Mouse (Mus musculus) liver, adult 2 months (tissue): Measurements from ENCODE around the gene Hsd17b3. TPM values are rescaled to one million over a fixed set of nuclear protein-coding genes. Genes with fewer than 3 reads are reported as not detected.
"Not testable (repeated sequence)": the region's sequence is repeated elsewhere in the genome, so short reads cannot be mapped to it uniquely, and the experiment has no call there.

Experiments used
- DNase-seq: peaks from one replicate; pipeline ENCODE4 v3.0.0-alpha.2; 2011; ENCODE audit warnings: low read depth, low spot score; ENCODE audit errors: extremely low read depth
- H3K27ac ChIP-seq: fragments of 200-500 bp; replicated peaks from 2 replicates; pipeline ENCODE4 v1.5.1; 2012; ENCODE audit warnings: low read depth, mild to moderate bottlenecking, control low read depth, inconsistent platforms, low read length; ENCODE audit not compliant: insufficient read depth
- H3K27me3 ChIP-seq: fragments of 200-500 bp; 2 replicates; pipeline ENCODE4 v1.6.1; 2012; ENCODE audit warnings: mild to moderate bottlenecking, moderate library complexity, low read length, inconsistent platforms; ENCODE audit not compliant: control insufficient read depth, insufficient read depth
- H3K36me3 ChIP-seq: fragments of 200-500 bp; 2 replicates; pipeline ENCODE4 v1.6.1; 2012; ENCODE audit warnings: low read length, inconsistent platforms; ENCODE audit not compliant: control insufficient read depth, insufficient read depth
- H3K4me1 ChIP-seq: fragments of 200-500 bp; 2 replicates; pipeline ENCODE4 v1.6.1; 2011; ENCODE audit warnings: low read length; ENCODE audit not compliant: control insufficient read depth, insufficient read depth
- H3K4me3 ChIP-seq: fragments of 200-500 bp; 2 replicates; pipeline ENCODE4 v1.5.1; 2011; ENCODE audit warnings: low read depth, mild to moderate bottlenecking, control low read depth, low read length, moderate library complexity; ENCODE audit not compliant: insufficient read depth
- H3K79me2 ChIP-seq: fragments of 200-500 bp; 2 replicates; pipeline ENCODE4 v1.6.1; 2012; ENCODE audit warnings: inconsistent platforms, mild to moderate bottlenecking, low read length, moderate library complexity; ENCODE audit not compliant: control insufficient read depth, insufficient read depth
- H3K9ac ChIP-seq: fragments of 200-500 bp; 2 replicates; pipeline ENCODE4 v1.6.1; 2012; ENCODE audit warnings: low read depth, mild to moderate bottlenecking, control low read depth, inconsistent platforms, low read length
- CTCF ChIP-seq: fragments of 200-500 bp; IDR thresholded peaks from 2 replicates; pipeline ENCODE4 v1.5.1; 2011; ENCODE audit warnings: low read depth, low read length, control low read depth
- POLR2A ChIP-seq: fragments of 200-500 bp; IDR thresholded peaks from 2 replicates; pipeline ENCODE4 v1.6.1; 2011; ENCODE audit warnings: low read length, control low read depth; ENCODE audit not compliant: insufficient read depth; ENCODE audit errors: extremely low read depth
- WGBS: fragments of 180-500 bp; shearing (Covaris S2); methylation state at CpG from one replicate; pipeline ENCODE4 v1.1.7; 2018; 5-methylcytosine and 5-hydroxymethylcytosine counted together
- polyA plus RNA-seq: library from polyadenylated mRNA; depleted of rRNA; stranded (reverse); fragments of >200 nt; gene quantifications from 2 replicates; pipeline ENCODE4 v1.2.3, GENCODE M21; 2012
- total RNA-seq: library from RNA; depleted of rRNA; stranded (reverse); fragments of >200 nt; gene quantifications from 2 replicates; pipeline ENCODE4 v1.2.3, GENCODE M21; 2014

The Hsd17b3 gene
- total and polyA plus RNA-seq, 2 experiments, result not detected

- no peak overlapping the region for H3K9ac ChIP-seq
- WGBS, result 14% methylated on average over 1 of the region's 1 CpGs
- DNase-seq, result peak; percentile 99
Measured at GRCm38 (mm10) chr13:64053959-64054358, 35.1 kb downstream of the Hsd17b3 start.

GRCm38 (mm10) chr13:64052281-64052680 is 36.7 kb downstream of the Hsd17b3 start:
- H3K79me2 ChIP-seq, H3K4me3 ChIP-seq, H3K27ac ChIP-seq, H3K36me3 ChIP-seq, H3K27me3 ChIP-seq, H3K9ac ChIP-seq: not testable (repeated sequence)
- WGBS, result 19% methylated on average over 2 of the region's 2 CpGs
- peaks cover 21% of the 10 kb centered on the region for H3K4me1 ChIP-seq
- peak; percentile 98 for DNase-seq

More at GRCm38 (mm10) chr13:64053959-64054358, 35.1 kb downstream of the Hsd17b3 start:
- Histone ChIP-seq H3K4me3 (no peak overlapping the region), H3K36me3 (no peaks in the 10 kb centered on the region), H3K27me3 (no peaks in the 10 kb centered on the region), H3K79me2 (no peaks in the 10 kb centered on the region), H3K27ac (peak overlapping the region; percentile 83), H3K4me1 (peaks cover 21% of the 10 kb centered on the region)
- TF ChIP-seq POLR2A (no peak), CTCF (no peak)

- no peak overlapping the region for H3K4me3 ChIP-seq
- H3K4me1 ChIP-seq, result peaks cover 21% of the 10 kb centered on the region
- no peaks in the 10 kb centered on the region for H3K79me2 ChIP-seq
- 65% methylated on average over 4 of the region's 4 CpGs for WGBS
- no peaks in the 10 kb centered on the region for H3K36me3 ChIP-seq
- TF ChIP-seq CTCF (peak; percentile 65), POLR2A (no peak)
- peak; percentile 81 for DNase-seq
- no peak overlapping the region for H3K9ac ChIP-seq
- H3K27me3 ChIP-seq, result no peaks in the 10 kb centered on the region
- H3K27ac ChIP-seq, result no peak overlapping the region
Measured at GRCm38 (mm10) chr13:64050895-64051294, 38.1 kb downstream of the Hsd17b3 start.

- Histone ChIP-seq H3K79me2 (no peaks in the 10 kb centered on the region), H3K9ac (no peak overlapping the region), H3K4me1 (peaks cover 14% of the 10 kb centered on the region), H3K27me3 (no peaks in the 10 kb centered on the region), H3K27ac (no peak overlapping the region), H3K4me3 (no peak overlapping the region), H3K36me3 (no peaks in the 10 kb centered on the region)
- TF ChIP-seq POLR2A, result no peak
- TF ChIP-seq CTCF, result no peak
- no peak for DNase-seq
Measured at GRCm38 (mm10) chr13:64049535-64049934, 39.5 kb downstream of the Hsd17b3 start.

GRCm38 (mm10) chr13:64048467-64048866 is 40.6 kb downstream of the Hsd17b3 start:
- Histone ChIP-seq H3K9ac (no peak overlapping the region), H3K27me3 (no peaks in the 10 kb centered on the region), H3K4me3 (no peak overlapping the region), H3K79me2 (no peaks in the 10 kb centered on the region), H3K27ac (no peak overlapping the region), H3K4me1 (peaks cover 9% of the 10 kb centered on the region; the same call in 1 of the 2 replicates), H3K36me3 (no peaks in the 10 kb centered on the region)
- WGBS, result 90% methylated on average over 2 of the region's 2 CpGs
- no peak for TF ChIP-seq CTCF
- no peak for TF ChIP-seq POLR2A
- DNase-seq, result no peak

GRCm38 (mm10) chr13:64039976-64040375 is 49.1 kb downstream of the Hsd17b3 start:
- no peaks in the 10 kb centered on the region for H3K4me1 ChIP-seq
- TF ChIP-seq POLR2A, result no peak
- TF ChIP-seq CTCF, result no peak
- no peaks in the 10 kb centered on the region for H3K79me2 ChIP-seq
- DNase-seq, result no peak
- H3K4me3 ChIP-seq, result no peak overlapping the region
- no peaks in the 10 kb centered on the region for H3K36me3 ChIP-seq
- WGBS, result 71% methylated on average over 10 of the region's 10 CpGs
- no peak overlapping the region for H3K9ac ChIP-seq
- no peak overlapping the region for H3K27ac ChIP-seq
- no peaks in the 10 kb centered on the region for H3K27me3 ChIP-seq
